Mouse (Mus musculus) forebrain, embryonic 11.5 days (tissue): ENCODE measurements around the gene Srarp. TPM values are rescaled to one million over a fixed set of nuclear protein-coding genes. Genes with fewer than 3 reads are reported as not detected.

Source experiments
- ATAC-seq: fragments of 200-750 bp; cut with Nextera tagmentation; replicated peaks from 2 replicates; pipeline ENCODE4 v1.8.0; 2017; ENCODE audit warnings: moderate TSS enrichment; ENCODE audit not compliant: low FRiP score
- DNase-seq: peaks from one replicate; pipeline ENCODE4 v3.0.0-alpha.2; 2017; ENCODE audit warnings: low spot score
- H3K27ac ChIP-seq: fragments of 300-500 bp; sonication (generic); 2 replicates; pipeline ENCODE4 v1.5.1; 2014; ENCODE audit warnings: low read depth, low read length
- H3K27me3 ChIP-seq: fragments of 300-500 bp; sonication (generic); 2 replicates; pipeline ENCODE4 v1.6.1; 2014; ENCODE audit warnings: mild to moderate bottlenecking, low read length, mixed read lengths; ENCODE audit not compliant: control insufficient read depth, insufficient read depth
- H3K36me3 ChIP-seq: fragments of 300-500 bp; sonication (generic); 2 replicates; pipeline ENCODE4 v1.6.1; 2014; ENCODE audit warnings: mild to moderate bottlenecking, low read length, moderate library complexity, mixed read lengths; ENCODE audit not compliant: control insufficient read depth, insufficient read depth
- H3K4me1 ChIP-seq: fragments of 300-500 bp; sonication (generic); replicated peaks from 2 replicates; pipeline ENCODE4 v1.6.1; 2014; ENCODE audit warnings: low read length, mixed read lengths; ENCODE audit not compliant: control insufficient read depth, insufficient read depth
- H3K4me2 ChIP-seq: fragments of 300-500 bp; sonication (generic); 2 replicates; pipeline ENCODE4 v1.6.1; 2014; ENCODE audit warnings: low read depth, mild to moderate bottlenecking, low read length, moderate library complexity, mixed read lengths; ENCODE audit not compliant: severe bottlenecking
- H3K4me3 ChIP-seq: fragments of 300-500 bp; sonication (generic); 2 replicates; pipeline ENCODE4 v1.5.1; 2014; ENCODE audit warnings: low read depth, low read length
- H3K9ac ChIP-seq: fragments of 300-500 bp; sonication (generic); 2 replicates; pipeline ENCODE4 v1.6.1; 2014; ENCODE audit warnings: low read length
- H3K9me3 ChIP-seq: fragments of 300-500 bp; sonication (generic); 2 replicates; pipeline ENCODE4 v1.6.1; 2016; ENCODE audit warnings: low read length, mixed read lengths; ENCODE audit not compliant: control insufficient read depth
- WGBS: fragments of 180-500 bp; shearing (Covaris S2); extraction: QIAGEN DNeasy Blood & Tissue Kit; methylation state at CpG from one replicate; pipeline ENCODE4 v1.1.7; 2014; 5-methylcytosine and 5-hydroxymethylcytosine counted together
- polyA plus RNA-seq: library from polyadenylated mRNA; unstranded; fragments of >200 nt; fragmentation: Nextera tagmentation; extraction: Ambion mirVana; gene quantifications from 2 replicates; pipeline ENCODE4 v1.2.1, GENCODE M21; 2014

Gene Srarp
- polyA plus RNA-seq, 1 experiment from 2014 or later = not detected

DNA sequence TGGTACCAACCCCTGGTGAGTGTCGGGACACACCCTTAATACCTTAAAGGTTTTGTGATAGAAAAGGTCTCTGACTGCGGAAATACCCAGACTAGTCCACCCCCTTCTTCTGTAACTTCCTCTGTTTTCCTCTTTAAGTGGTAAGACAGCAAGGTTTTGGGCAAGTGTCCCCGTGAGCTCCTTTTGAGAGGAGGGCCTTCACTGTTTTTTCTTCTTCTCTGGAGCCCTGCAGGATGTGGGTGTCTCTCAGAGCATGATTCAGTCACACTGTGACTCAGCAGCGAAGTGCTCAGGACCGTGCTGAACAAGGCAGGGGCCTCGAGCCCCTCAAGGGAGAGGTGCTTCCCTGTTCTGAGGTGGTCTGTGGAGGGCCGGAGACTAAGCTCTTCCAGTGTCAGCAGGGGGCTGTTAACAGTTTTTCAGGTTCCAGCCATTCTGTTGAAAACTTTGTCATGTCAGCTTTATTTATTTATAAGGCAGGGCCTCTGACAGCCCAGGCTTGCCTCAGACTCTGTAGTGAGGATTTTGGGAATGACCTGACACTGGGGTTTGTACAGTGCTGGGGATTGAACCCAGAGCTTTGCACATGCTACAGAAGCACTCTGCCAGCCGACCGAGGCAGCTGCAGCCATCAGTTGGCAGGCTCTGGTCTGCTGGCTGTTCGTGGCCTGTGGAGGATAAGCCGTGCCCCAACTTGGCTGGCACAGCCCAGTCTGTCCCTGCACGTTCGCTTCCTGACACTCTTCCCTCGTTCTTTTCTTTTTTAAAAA lies 18.9 kb upstream of the Srarp start:
- Histone ChIP-seq H3K4me1 (peaks cover 8% of the 10 kb centered on the region; the same call in 1 of the 2 replicates), H3K9me3 (no peaks in the 10 kb centered on the region), H3K36me3 (peaks cover 3% of the 10 kb centered on the region; the same call in 1 of the 2 replicates), H3K27ac (no peak overlapping the region), H3K4me3 (no peak overlapping the region), H3K4me2 (no peak overlapping the region), H3K27me3 (no peaks in the 10 kb centered on the region), H3K9ac (no peak overlapping the region)
- 82% methylated on average over 14 of the region's 14 CpGs for WGBS
- DNase-seq (no peak), ATAC-seq (no peak)

DNA sequence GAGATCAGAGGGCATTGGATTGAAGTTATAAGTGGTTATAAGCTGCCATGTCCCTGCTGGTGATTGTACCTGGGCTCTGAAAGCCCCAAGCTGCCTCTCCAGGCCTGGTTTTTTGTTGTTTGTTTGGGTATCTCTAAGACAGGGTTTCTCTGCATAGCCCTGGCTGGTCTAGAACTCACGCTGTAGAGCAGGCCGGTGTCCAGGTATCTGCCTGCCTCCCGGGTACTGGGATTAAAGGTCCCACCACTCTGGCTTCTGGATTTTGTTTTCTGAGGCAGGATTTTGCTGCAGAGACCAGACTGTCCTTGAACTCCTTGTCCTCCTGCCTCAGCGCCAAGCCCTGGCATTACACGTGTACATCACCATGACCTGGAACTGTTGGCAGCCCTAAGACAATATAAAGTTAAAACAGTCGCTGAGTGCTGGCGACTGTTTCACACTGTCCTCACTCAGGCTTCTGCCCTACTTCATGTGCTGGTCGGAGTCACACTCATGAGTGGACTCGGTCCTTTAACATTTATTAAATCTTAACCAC lies 16.1 kb upstream of the Srarp start:
- peaks cover 9% of the 10 kb centered on the region; the same call in 1 of the 2 replicates for H3K36me3 ChIP-seq
- no peaks in the 10 kb centered on the region for H3K27me3 ChIP-seq
- ATAC-seq (no peak), DNase-seq (no peak)
- WGBS = 95% methylated on average over 9 of the region's 9 CpGs
- H3K27ac ChIP-seq = no peak overlapping the region
- no peaks in the 10 kb centered on the region for H3K9me3 ChIP-seq
- H3K4me2 ChIP-seq = no peak overlapping the region
- H3K4me3 ChIP-seq = no peak overlapping the region
- no peak overlapping the region for H3K9ac ChIP-seq
- H3K4me1 ChIP-seq = no peaks in the 10 kb centered on the region

DNA sequence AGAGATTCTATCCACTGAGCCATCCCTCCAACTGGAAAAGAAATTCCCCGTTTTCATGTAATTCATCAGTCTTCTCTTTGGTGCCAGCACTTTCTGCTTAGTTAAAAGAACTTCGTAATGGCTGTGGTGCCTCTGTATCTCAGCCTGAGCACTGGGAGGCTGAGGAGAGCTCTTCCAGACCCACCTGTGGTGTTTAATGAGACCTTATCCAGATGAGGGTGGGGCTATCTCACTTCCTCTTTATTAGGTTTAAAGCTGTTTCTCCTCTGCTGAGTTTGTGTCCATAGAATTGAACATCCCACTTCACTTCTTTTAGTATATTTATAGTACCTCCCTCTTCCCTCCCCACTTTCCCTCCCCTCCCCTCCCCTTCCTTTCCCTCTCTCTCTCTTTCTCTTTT lies 15.3 kb upstream of the Srarp start:
- Histone ChIP-seq H3K4me3 (no peak overlapping the region), H3K4me1 (no peaks in the 10 kb centered on the region), H3K27ac (no peak overlapping the region), H3K27me3 (no peaks in the 10 kb centered on the region), H3K9ac (no peak overlapping the region), H3K4me2 (no peak overlapping the region), H3K36me3 (peaks cover 9% of the 10 kb centered on the region; the same call in 1 of the 2 replicates), H3K9me3 (no peaks in the 10 kb centered on the region)
- ATAC-seq (no peak), DNase-seq (no peak)
- WGBS = 91% methylated on average over 2 of the region's 2 CpGs

DNA sequence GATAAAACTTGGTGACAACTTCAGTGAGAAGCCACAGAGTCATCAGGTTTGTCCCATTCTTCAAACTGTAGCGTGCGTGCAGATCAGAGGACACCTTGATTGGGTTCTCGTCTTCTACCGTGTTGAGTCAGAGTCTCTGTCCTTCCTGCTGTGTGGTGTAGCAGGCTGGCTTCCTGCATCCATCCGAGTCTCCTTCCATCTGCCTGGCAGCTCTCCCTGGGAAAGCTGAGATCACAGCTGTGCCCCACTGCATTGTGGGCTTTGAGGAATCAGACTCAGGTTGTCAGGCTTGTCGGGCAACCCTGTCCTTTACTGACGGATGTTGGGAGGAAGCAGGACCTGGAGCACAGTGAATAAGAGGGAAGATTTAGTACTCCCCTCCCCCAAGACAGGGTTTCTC lies 10.3 kb upstream of the Srarp start:
- WGBS = 81% methylated on average over 7 of the region's 7 CpGs
- H3K9ac ChIP-seq = no peak overlapping the region
- H3K4me3 ChIP-seq = no peak overlapping the region

DNA sequence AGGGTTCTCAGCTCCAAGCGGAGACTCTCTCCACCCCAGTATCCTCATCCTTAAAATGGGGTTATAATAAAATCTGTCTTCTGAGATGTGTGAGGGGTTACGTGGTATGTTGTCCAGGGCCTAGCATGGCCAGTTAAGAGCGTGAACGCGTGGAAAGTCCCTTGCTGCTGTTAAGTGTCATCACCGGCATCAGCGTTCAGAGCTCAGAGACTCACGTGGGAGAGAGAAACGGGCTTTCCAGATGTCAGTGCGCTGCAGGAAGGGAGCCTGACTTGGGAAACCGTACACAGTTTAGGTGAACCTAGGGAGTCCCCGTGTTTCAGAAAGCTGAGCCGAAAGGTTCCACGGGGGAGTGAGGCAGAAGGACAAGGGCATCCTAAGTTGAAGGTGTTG lies 9.4 kb upstream of the Srarp start:
- H3K36me3 ChIP-seq = peaks cover 6% of the 10 kb centered on the region; the same call in 1 of the 2 replicates
- 21% methylated on average over 14 of the region's 14 CpGs for WGBS
- no peaks in the 10 kb centered on the region for H3K27me3 ChIP-seq
- DNase-seq = no peak
- no peak overlapping the region for H3K27ac ChIP-seq
- H3K4me3 ChIP-seq = peak overlapping the region; percentile 99
- peak overlapping the region; percentile 90 for H3K4me2 ChIP-seq
- H3K9ac ChIP-seq = peak overlapping the region; percentile 97
- H3K9me3 ChIP-seq = no peaks in the 10 kb centered on the region
- ATAC-seq = no peak
- peaks cover 7% of the 10 kb centered on the region for H3K4me1 ChIP-seq

More for the DNA sequence above, 10.3 kb upstream of the Srarp start:
- ATAC-seq = no peak
- Histone ChIP-seq H3K4me2 (no peak overlapping the region), H3K36me3 (peaks cover 6% of the 10 kb centered on the region; the same call in 1 of the 2 replicates), H3K9me3 (no peaks in the 10 kb centered on the region), H3K27ac (no peak overlapping the region), H3K27me3 (no peaks in the 10 kb centered on the region), H3K4me1 (peaks cover 7% of the 10 kb centered on the region)
- no peak for DNase-seq

DNA sequence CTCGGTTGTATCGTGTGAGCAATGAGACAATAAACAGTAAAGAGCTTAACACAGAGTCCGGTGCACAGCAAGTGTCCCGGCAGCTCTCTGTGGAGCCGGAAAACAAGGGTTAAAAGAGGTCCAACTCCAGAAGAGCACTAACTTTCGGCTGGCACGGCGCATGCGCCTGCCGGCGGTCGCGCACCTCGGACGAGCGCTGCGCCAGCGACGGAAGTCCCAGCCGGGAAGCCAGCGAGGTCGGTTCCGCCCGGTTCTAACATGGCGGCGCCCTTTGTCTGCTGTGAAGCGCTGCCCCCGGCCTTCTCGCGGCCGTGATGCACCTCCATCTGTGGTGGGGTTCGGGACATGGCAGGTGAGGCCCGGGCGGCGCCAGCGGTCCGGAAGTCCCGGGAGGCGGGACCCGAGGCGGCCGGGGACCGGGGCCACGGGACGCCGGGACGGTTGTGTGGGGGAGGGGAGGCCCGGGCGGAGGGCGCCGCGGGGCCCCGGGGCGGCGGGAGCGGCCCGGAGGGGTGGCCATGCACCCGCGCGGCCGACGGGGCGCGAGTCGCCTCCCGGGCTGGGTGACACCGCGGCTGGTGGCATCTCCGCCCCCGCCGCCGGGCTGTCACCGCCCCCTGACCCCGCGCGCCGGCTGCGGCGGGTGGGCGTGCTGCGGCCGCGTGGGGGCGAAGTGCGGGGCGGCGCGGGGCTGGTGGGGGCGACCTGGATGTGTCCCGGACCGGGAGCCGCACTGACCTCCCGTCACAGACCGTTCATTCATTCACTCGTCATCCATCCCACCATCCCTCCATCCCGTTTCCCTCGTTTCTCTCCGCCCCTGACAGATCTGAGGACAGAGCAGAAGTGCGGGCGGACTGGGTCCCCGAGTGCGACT lies 8.8 kb upstream of the Srarp start, which contains the start of gene Zbtb17:
Gene Zbtb17 (plus strand): TSS at position 204 of the 877 bp plus-strand sequence.
- H3K9ac ChIP-seq = peak within 1 kb of the TSS; percentile 97
- peak; percentile 94 for ATAC-seq
- peaks cover 7% of the 10 kb centered on the region for H3K4me1 ChIP-seq
- under 1% methylated on average over 95 of the region's 102 CpGs for WGBS
- peaks cover 6% of the 10 kb centered on the region; the same call in 1 of the 2 replicates for H3K36me3 ChIP-seq
- H3K4me2 ChIP-seq = peak within 1 kb of the TSS; percentile 90
- H3K27me3 ChIP-seq = no peaks in the 10 kb centered on the region
- peak within 1 kb of the TSS; percentile 74 for H3K27ac ChIP-seq
- H3K9me3 ChIP-seq = no peaks in the 10 kb centered on the region
- peak within 1 kb of the TSS; percentile 99 for H3K4me3 ChIP-seq
- peak; percentile 95 for DNase-seq

DNA sequence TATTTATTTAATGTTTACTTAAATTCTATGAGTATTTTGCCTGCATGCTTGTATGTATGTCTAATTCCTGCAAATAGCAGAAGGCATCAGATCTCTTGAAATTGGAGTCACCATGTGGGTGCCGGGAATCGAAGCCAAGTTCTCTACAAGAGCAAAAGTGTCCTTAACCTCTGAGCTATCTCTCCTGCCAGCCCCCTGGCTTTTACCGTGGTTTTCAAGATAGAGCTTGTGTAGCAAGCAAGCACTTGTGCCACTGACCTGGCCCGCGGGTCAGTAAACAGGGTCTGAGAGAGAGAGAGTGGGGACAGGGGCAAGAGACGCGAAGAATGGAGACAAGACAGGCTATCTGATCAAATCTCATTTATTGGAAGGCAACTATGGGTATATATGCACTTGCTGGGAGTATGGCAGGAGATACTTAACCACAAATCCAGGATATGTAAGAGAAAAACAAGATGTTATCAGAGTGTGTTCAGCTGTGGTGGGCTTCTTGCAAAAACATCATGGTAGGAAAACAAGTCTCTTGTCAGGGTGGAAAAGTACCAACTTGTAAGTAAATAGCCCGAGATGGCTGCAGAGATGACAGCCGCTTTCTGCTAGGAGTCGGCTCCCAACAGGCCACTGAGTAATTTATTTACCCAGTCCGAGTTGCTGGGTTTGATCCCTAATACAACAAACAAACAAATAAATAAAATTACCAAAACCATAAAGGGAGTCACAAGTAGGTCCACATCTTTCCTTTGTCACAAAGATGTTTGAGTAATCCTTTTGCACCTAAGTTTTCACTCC lies 7.9 kb upstream of the Srarp start:
- peak overlapping the region; percentile 97 for H3K9ac ChIP-seq
- ATAC-seq (no peak), DNase-seq (no peak)
- H3K27me3 ChIP-seq = no peaks in the 10 kb centered on the region
- peak overlapping the region; percentile 48 for H3K4me2 ChIP-seq
- no peak overlapping the region for H3K27ac ChIP-seq
- H3K4me3 ChIP-seq = peak overlapping the region; percentile 99
- no peaks in the 10 kb centered on the region for H3K9me3 ChIP-seq
- 54% methylated on average over 11 of the region's 11 CpGs for WGBS
- H3K4me1 ChIP-seq = peaks cover 7% of the 10 kb centered on the region
- no peaks in the 10 kb centered on the region; the same call in 1 of the 2 replicates for H3K36me3 ChIP-seq

DNA sequence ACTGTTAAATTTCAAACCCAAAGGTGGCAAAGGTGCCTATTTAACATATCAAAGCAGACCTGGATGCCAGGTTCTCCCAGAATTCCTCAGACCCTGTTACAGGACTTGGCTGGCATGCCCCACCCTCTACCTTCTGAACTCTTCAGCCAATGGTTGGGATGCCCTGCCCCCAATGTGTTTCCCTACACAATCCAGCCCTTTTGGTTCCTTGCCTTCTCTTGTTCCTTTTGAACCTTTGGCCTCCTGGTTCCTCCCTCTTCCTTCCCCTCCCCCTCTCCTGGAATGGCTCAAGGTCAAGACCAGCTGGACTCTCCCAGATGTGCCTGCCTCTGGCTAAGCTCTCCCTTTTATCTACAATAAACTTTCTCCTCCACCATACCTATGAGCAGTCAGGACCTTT lies 5.0 kb upstream of the Srarp start:
- DNase-seq (no peak), ATAC-seq (no peak)
- Histone ChIP-seq H3K36me3 (no peaks in the 10 kb centered on the region), H3K4me1 (peaks cover 6% of the 10 kb centered on the region), H3K4me3 (no peak overlapping the region), H3K27ac (no peak overlapping the region), H3K9me3 (no peaks in the 10 kb centered on the region), H3K4me2 (no peak overlapping the region), H3K9ac (no peak overlapping the region), H3K27me3 (no peaks in the 10 kb centered on the region)
